Mouse (Mus musculus): Measurements from ENCODE around the gene Olfr749.
"Not testable (repeated sequence)": the region's sequence is repeated elsewhere in the genome, so short reads cannot be mapped to it uniquely, and the experiment has no call there.

DNA sequence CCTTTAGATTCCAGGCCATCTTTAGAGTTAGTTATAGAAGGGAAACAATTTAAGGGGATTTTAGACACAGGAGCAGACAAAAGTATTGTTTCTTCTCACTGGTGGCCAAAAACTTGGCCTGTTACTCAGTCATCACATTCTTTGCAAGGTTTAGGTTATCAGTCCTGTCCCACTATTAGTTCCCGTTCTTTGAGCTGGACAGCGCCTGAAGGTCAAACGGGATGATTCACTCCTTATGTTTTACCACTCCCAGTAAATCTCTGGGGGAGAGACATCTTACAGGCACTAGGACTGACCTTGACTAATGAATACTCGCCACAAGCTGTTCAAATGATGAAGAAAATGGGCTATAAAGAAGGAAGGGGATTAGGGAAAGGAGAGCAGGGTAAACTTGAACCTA is 22.5 kb downstream of the Olfr749 start:
- not testable (repeated sequence) for TF ChIP-seq EP300 (optimal IDR thresholded peaks at IDR 0.05); CTCF (IDR thresholded peaks at IDR 0.05; ENCODE audit: low read depth)
